Mouse (Mus musculus) mature B cell (primary cell): ENCODE measurements around the gene Auts2.

ENCODE experiments used
- in situ Hi-C: fragments of 300-500 bp; cut with MboI; formaldehyde crosslinking; loops from 2 replicates; pipeline ENCODE4 v1.14.3; 2019

The Auts2 gene

DNA sequence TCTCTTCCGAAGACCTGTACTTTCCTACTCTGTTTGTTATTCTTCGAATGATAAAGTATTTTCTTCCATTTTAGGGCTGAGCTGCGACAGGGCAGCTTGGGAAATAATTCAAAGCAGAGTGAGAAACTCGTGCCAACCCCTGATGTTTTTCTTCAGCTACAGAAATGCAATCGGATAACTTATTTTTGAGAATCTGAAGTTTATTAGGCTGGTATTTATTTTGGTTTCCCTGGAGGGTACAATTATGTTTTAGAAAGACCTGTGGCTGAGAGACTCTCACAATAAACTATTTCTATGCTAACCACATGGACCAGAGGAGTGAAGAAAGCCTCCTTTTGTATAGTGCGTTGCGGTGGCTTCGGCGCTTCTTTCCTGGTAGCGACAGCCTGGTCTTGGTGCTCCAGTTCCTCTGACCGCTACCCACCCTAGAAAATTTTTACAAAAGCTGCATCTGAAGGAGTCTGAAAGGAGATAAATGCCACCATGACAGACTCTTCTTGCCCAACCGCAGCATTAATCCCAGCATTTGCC lies 550.4 kb downstream of the Auts2 start:
- in situ Hi-C loops, result no loop called here

GRCm38 (mm10) chr5:131992268-131992667 lies 550.9 kb downstream of the Auts2 start:
- in situ Hi-C loops, result no loop called here

GRCm38 (mm10) chr5:131990532-131990931 lies 552.6 kb downstream of the Auts2 start:
- in situ Hi-C loops, result no loop called here

GRCm38 (mm10) chr5:131981451-131981850 lies 561.7 kb downstream of the Auts2 start:
- in situ Hi-C loops, result no loop called here

- in situ Hi-C loops, result no loop called here
These were observed 564.2 kb downstream of the Auts2 start for GRCm38 (mm10) chr5:131978939-131979338.

- in situ Hi-C loops, result no loop called here
These were observed 565.6 kb downstream of the Auts2 start for GRCm38 (mm10) chr5:131977497-131977896.

DNA sequence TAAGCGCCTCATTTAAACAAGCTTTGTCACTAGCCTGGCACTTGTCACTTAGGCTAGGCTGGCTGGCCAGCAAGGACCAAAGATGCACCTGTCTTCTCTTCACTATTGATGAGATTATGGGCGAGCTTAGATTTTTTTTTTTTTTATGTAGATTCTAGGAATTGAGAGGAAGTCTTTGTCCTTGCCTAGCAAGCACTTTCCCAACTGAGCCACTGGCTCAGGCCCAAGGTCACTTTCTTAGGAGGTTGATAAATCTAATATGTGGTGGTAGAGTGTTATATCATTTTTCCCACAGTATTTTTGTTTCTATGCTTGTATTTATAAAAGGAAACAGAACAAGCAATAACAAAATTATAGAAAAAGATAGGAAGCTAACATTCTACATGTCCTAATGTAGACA lies 571.2 kb downstream of the Auts2 start:
- in situ Hi-C loops, result no loop called here

GRCm38 (mm10) chr5:131965499-131965898 lies 577.6 kb downstream of the Auts2 start:
- in situ Hi-C loops, result no loop called here

GRCm38 (mm10) chr5:131963565-131963964 lies 579.6 kb downstream of the Auts2 start:
- in situ Hi-C loops, result no loop called here

GRCm38 (mm10) chr5:131961859-131962258 lies 581.3 kb downstream of the Auts2 start:
- in situ Hi-C loops, result no loop called here

DNA sequence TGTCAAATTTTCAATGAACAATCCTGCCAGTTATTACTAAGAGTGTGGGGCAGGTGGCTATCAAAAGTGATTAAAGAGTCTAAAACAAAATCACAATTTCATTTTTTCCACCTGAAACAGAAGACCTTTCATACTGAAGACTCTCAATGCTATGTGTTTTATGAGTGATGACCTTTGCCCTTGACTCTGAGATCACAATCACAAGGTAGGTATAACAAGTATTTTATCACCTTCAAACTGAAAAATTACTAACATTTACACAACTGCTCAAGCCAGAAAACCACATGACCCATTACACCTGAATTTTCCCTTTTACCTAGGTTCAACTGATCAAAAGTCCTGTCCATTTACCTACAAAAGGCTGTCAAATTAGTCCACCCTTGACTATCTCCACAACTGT lies 582.7 kb downstream of the Auts2 start:
- in situ Hi-C loops, result no loop called here

DNA sequence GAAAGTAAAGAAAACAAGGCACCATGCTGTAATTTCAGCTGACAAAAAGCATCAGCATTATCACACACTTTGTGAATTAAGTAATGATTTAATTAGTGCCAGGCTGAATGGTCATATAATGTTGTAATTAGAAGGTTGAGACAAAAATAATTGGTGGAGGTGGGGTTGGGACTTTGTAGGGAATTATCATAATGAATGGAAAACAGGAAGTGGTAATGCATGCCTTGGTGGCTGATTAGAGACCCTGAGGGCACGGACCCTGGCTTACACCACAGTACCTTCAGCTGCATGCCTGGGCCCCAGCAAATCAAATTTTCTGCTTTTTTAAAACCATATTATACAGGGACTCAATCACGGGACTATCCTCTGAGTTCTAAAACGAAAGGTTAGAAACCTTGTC lies 586.1 kb downstream of the Auts2 start:
- in situ Hi-C loops, result no loop called here

- in situ Hi-C loops, result no loop called here
These were observed 587.1 kb downstream of the Auts2 start for GRCm38 (mm10) chr5:131956090-131956489.

DNA sequence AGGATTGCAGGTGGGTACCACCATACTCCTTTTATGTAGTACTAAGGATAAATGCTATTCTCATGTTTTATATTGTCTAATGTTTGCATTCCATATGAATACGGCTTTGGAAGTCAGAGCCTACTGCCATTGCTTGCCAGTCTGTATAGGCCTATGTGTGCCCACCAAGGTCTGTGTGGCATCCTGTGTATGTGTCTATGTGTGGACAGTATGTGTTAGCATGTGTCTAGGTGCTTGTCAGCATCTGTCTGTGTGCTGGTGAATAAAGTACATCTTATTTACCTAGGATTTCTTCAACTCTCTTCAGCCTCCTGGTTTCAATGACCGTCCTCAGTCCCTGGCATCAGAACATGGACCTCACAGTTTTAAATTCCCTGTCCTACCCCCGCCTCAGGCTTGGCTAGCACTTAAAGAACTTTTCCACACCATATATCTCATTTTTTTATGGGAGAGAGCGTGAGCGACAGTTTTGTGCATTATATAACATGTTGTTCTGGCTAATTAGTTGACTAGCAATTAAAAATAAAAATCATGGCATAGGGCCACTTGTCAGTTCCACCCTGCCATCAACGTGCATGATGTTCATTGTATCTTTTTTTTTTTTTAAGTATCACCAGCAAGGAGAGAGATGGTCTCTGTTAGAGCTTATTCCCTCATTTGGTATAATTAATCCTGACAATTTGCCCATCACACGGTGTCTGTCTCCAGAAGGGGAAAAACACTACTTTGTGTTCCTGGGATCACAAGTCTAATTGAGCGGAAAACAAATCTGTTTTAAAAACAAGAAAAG lies 587.7 kb downstream of the Auts2 start:
- in situ Hi-C loops, result no loop called here

DNA sequence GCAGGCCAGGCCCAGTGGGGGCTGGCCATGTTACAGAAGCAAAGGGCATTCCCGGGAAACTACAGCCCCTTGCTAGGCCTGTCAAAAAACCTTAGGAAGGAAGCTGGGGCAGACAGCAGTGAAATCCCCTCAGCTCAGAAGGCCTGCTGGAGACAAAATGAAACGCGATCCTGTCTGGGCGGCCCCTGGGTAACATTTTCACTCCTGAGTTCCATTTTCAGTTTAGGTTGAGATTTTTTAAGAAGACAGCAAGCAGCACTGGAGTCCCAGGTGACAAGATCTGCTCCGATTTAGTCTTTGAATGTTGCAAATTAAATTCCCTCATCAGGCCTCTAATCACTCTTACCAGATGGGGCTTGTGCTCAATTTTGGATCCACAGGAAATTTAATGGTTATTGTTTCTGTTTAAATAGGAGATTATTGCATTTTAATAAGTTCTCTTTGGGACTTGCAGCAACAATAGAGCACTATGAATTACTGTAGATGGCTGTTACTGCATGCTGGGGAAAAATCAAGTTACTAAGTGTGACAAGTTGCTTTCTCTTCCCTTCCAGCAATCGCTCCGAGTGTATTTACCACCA lies 594.5 kb downstream of the Auts2 start:
- in situ Hi-C loops, result no loop called here

GRCm38 (mm10) chr5:131946801-131947200 lies 596.3 kb downstream of the Auts2 start:
- in situ Hi-C loops, result no loop called here

GRCm38 (mm10) chr5:131944761-131945160 lies 598.4 kb downstream of the Auts2 start:
- in situ Hi-C loops, result no loop called here

GRCm38 (mm10) chr5:131928696-131929095 lies 614.4 kb downstream of the Auts2 start:
- in situ Hi-C loops, result no loop called here

DNA sequence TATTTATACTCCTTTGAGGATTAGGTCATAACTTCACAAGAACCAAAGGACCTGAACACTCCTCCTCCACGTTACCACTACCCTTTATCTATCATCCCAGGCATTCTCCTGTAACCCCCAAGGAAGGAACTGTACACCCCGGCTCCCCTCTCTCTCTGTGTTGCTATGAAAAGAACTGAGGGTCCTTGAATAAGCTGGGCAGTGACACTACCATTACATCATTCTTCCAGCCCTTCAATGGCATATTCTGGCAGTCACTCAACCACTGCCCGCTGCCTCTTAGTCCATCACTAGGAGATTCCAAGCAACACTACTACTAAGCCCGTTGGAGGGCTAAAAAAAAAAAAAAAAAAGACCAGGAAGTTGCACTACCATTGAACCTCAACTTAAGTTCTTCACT lies 620.4 kb downstream of the Auts2 start:
- in situ Hi-C loops, result no loop called here

- in situ Hi-C loops, result no loop called here
These were observed 621.0 kb downstream of the Auts2 start for GRCm38 (mm10) chr5:131922118-131922517.

- in situ Hi-C loops, result no loop called here
These were observed 623.0 kb downstream of the Auts2 start for GRCm38 (mm10) chr5:131919983-131920777.

DNA sequence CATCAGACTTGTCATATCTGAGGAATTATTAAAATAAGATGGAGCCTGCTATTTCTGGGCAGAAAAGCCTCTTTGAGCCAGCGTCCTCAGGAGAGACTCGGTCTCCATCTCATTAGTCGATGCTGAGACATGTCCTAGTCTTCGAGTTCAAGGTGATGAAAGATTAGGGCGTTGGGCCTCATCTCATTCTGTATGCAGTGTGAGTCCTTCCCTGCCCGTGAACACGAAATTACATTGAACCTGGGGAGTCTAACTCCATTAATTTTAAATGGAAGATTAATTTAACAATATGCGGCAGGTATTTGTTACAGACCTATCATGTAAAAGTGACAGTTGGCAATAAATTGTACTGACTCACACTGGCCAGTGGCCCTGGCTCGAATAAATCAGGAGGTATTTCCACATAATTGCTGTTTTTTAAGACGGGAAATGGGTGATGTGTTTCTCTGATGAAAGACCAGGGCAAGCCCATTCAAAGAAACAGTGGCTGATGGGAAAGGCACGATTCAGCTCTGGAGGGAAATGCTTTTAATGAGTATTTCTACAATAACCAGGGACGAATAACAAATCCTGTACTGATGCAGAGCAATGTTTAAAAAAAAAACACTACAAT lies 626.2 kb downstream of the Auts2 start:
- in situ Hi-C loops, result no loop called here
